ENCODE assay signal across 18 mouse cellular contexts in genomic region chr15:10240228-10240795, GRCm38 (mm10).
"Had no signal": no experiment of that assay in that cellular context is flagged by ENCODE, and none has a peak within 500 bp of the region (broad histone marks: within the 10 kb centered on the region; RNA-seq: fewer than 3 reads in every experiment).

No protein-coding gene starts in this region.

- DNase-seq: kidney, adult 9 months; kidney, postnatal 14 days; layer of hippocampus, adult 9-11 months; liver, embryonic 13.5 days; lung, adult 2 months; lung, postnatal 14 days; lung, postnatal 4 days; retina, postnatal 1 day; thymus, adult 2 months; thymus, postnatal 14 days; thymus, postnatal 4 days had no signal

- H3K4me3 ChIP-seq: layer of hippocampus, adult 2 months; liver, embryonic 13.5 days; megakaryocyte, embryonic 14.5 days; midbrain, embryonic 10.5 days; midbrain, embryonic 13.5 days; myocyte; neural tube, embryonic 13.5 days had no signal

- H3K4me1 ChIP-seq: liver, embryonic 13.5 days; midbrain, embryonic 10.5 days; midbrain, embryonic 13.5 days; neural tube, embryonic 13.5 days had no signal

- H3K27me3 ChIP-seq: liver, embryonic 13.5 days; megakaryocyte, embryonic 14.5 days; midbrain, embryonic 13.5 days; neural tube, embryonic 13.5 days had no signal

- H3K27ac ChIP-seq: layer of hippocampus, adult 2 months; liver, embryonic 13.5 days; midbrain, embryonic 10.5 days; midbrain, embryonic 13.5 days; neural tube, embryonic 13.5 days had no signal

- H3K9me3 ChIP-seq: liver, embryonic 13.5 days; midbrain, embryonic 10.5 days; midbrain, embryonic 13.5 days; neural tube, embryonic 13.5 days had no signal

- ATAC-seq: midbrain, embryonic 13.5 days; midbrain, embryonic 16.5 days had no signal

- H3K4me2 ChIP-seq: liver, embryonic 13.5 days; midbrain, embryonic 13.5 days; neural tube, embryonic 13.5 days had no signal

- H3K9ac ChIP-seq: liver, embryonic 13.5 days; midbrain, embryonic 13.5 days; neural tube, embryonic 13.5 days had no signal

- H3K36me3 ChIP-seq: liver, embryonic 13.5 days; midbrain, embryonic 10.5 days; midbrain, embryonic 13.5 days; neural tube, embryonic 13.5 days had no signal
